Mouse (Mus musculus): ENCODE data around the gene Map6. TPM values are rescaled to one million over a fixed set of nuclear protein-coding genes. Genes with fewer than 3 reads are reported as not detected.
"Not testable (repeated sequence)": the region's sequence is repeated elsewhere in the genome, so short reads cannot be mapped to it uniquely, and the experiment has no call there.

The Map6 gene
- polyA plus RNA-seq, 1 experiment from 2014 or later, result 4.9 TPM

DNA sequence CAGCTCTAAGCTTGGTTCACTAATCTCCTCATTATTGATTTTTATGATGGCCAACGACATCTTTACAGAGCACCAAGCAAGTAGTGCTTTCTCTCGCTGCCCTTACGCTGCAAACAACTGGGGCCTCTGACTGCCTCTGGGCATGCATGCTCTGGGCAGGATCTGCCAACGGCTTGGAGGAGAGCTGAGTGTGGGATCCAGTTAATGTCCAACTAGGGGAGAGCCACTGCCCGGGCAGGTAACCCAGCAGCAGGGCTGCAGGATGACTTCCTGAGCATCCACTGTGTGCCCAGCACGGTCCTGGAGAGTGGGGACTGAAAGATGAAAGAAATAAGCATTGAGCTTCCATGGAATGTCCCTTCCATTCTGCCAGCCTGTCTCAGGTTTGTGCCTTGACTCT lies 99.5 kb downstream of the Map6 start:
- no peaks in the 10 kb centered on the region for H3K27me3 ChIP-seq (ENCODE audit: control insufficient read depth, insufficient read depth, low read length)
- ATAC-seq (ENCODE audit: insufficient number of reproducible peaks, insufficient read depth, low FRiP score, low read depth), result no peak
- H3K36me3 ChIP-seq (ENCODE audit: control insufficient read depth, insufficient read depth, low read length), result no peaks in the 10 kb centered on the region
- no peak overlapping the region for H3K4me3 ChIP-seq (ENCODE audit: low read depth, low read length)
- H3K9me3 ChIP-seq (ENCODE audit: control insufficient read depth, low read depth, low read length), result no peaks in the 10 kb centered on the region; the same call in 1 of the 2 replicates
- no peak overlapping the region for H3K9ac ChIP-seq (replicated peaks; ENCODE audit: low read depth, low read length)
- H3K4me2 ChIP-seq (replicated peaks; ENCODE audit: low read depth, low read length), result no peak overlapping the region
- WGBS, result 70% methylated on average over 6 of the region's 6 CpGs
- no peak overlapping the region for H3K27ac ChIP-seq (ENCODE audit: low read length)
- no peaks in the 10 kb centered on the region for H3K4me1 ChIP-seq (ENCODE audit: control insufficient read depth, insufficient read depth, low read length)

DNA sequence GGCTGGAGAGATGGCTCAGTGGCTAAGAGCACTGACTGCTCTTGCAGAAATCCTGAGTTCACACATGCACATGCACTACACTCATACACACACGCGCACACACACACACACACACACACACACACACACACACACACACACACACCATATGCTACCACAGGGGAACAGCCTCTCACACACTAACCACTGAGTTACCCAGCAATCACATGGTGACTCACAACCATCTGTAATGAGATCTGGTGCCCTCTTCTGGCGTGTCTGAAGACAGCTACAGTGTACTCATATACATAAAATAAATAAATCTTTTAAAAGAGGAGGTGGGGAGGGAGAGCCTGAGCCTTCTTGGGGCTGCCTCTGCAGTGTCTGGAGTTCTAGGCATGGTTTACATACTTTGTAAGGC lies 107.1 kb downstream of the Map6 start:
- H3K9me3 ChIP-seq (ENCODE audit: control insufficient read depth, low read depth, low read length); H3K27me3 ChIP-seq (ENCODE audit: control insufficient read depth, insufficient read depth, low read length); H3K4me1 ChIP-seq (ENCODE audit: control insufficient read depth, insufficient read depth, low read length); H3K4me2 ChIP-seq (replicated peaks; ENCODE audit: low read depth, low read length); H3K27ac ChIP-seq (ENCODE audit: low read length); H3K9ac ChIP-seq (replicated peaks; ENCODE audit: low read depth, low read length); H3K36me3 ChIP-seq (ENCODE audit: control insufficient read depth, insufficient read depth, low read length); ATAC-seq (ENCODE audit: insufficient number of reproducible peaks, insufficient read depth, low FRiP score, low read depth); H3K4me3 ChIP-seq (ENCODE audit: low read depth, low read length): not testable (repeated sequence)
- WGBS, result 58% methylated on average over 3 of the region's 3 CpGs

DNA sequence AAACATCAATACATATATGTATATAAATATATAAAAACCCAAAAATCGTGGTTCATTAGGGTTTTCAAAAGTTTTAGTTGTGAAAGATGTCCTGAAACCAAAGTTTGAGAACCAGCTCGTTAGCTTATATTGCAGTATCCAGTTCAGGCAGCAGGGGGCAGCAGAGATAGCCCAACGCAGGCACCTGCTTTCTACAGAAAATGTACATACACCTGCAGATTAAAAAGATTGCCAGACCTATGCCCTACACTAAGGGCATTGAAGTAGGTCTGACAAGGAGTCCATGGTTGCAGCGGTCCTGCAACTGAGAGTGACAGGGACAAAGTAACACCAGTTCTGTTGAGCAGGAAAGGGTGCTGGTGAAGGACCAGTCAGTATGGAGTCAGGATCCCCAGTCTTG lies 108.2 kb downstream of the Map6 start:
- H3K27me3 ChIP-seq (ENCODE audit: control insufficient read depth, insufficient read depth, low read length), result no peaks in the 10 kb centered on the region
- H3K9ac ChIP-seq (replicated peaks; ENCODE audit: low read depth, low read length), result no peak overlapping the region
- WGBS, result 5% methylated on average over 4 of the region's 4 CpGs
- ATAC-seq (ENCODE audit: insufficient number of reproducible peaks, insufficient read depth, low FRiP score, low read depth), result no peak
- no peaks in the 10 kb centered on the region for H3K36me3 ChIP-seq (ENCODE audit: control insufficient read depth, insufficient read depth, low read length)
- H3K4me3 ChIP-seq (ENCODE audit: low read depth, low read length), result no peak overlapping the region
- peaks cover 2% of the 10 kb centered on the region; the same call in 1 of the 2 replicates for H3K4me1 ChIP-seq (ENCODE audit: control insufficient read depth, insufficient read depth, low read length)
- H3K9me3 ChIP-seq (ENCODE audit: control insufficient read depth, low read depth, low read length), result no peaks in the 10 kb centered on the region
- H3K4me2 ChIP-seq (replicated peaks; ENCODE audit: low read depth, low read length), result no peak overlapping the region
- no peak overlapping the region for H3K27ac ChIP-seq (ENCODE audit: low read length)

DNA sequence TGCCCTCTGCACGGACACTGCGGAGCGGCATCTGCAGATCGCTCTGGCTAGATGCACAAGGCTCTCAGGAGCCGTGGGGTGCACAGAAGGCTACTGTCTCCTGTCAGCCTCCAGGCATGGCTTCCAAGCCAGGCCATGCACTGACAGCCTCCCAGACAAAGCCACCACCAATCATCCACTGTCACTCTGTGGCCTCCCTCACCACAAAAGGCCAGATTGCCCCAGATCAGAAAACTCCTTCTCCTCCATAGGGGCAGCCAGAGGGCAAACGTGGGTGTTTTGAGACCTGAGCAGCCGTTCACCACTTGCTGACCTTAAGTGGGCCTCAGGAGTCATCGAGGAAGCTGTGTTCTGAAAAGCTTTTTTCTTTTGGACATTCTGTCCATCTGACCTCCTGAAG lies 111.6 kb downstream of the Map6 start:
- H3K4me3 ChIP-seq (ENCODE audit: low read depth, low read length), result no peak overlapping the region
- H3K27ac ChIP-seq (ENCODE audit: low read length), result no peak overlapping the region
- H3K4me2 ChIP-seq (replicated peaks; ENCODE audit: low read depth, low read length), result no peak overlapping the region
- peaks cover 13% of the 10 kb centered on the region; the same call in 1 of the 2 replicates for H3K4me1 ChIP-seq (ENCODE audit: control insufficient read depth, insufficient read depth, low read length)
- 50% methylated on average over 8 of the region's 8 CpGs for WGBS
- no peak overlapping the region for H3K9ac ChIP-seq (replicated peaks; ENCODE audit: low read depth, low read length)
- no peaks in the 10 kb centered on the region for H3K27me3 ChIP-seq (ENCODE audit: control insufficient read depth, insufficient read depth, low read length)
- no peaks in the 10 kb centered on the region for H3K9me3 ChIP-seq (ENCODE audit: control insufficient read depth, low read depth, low read length)
- no peaks in the 10 kb centered on the region for H3K36me3 ChIP-seq (ENCODE audit: control insufficient read depth, insufficient read depth, low read length)
- ATAC-seq (ENCODE audit: insufficient number of reproducible peaks, insufficient read depth, low FRiP score, low read depth), result no peak

DNA sequence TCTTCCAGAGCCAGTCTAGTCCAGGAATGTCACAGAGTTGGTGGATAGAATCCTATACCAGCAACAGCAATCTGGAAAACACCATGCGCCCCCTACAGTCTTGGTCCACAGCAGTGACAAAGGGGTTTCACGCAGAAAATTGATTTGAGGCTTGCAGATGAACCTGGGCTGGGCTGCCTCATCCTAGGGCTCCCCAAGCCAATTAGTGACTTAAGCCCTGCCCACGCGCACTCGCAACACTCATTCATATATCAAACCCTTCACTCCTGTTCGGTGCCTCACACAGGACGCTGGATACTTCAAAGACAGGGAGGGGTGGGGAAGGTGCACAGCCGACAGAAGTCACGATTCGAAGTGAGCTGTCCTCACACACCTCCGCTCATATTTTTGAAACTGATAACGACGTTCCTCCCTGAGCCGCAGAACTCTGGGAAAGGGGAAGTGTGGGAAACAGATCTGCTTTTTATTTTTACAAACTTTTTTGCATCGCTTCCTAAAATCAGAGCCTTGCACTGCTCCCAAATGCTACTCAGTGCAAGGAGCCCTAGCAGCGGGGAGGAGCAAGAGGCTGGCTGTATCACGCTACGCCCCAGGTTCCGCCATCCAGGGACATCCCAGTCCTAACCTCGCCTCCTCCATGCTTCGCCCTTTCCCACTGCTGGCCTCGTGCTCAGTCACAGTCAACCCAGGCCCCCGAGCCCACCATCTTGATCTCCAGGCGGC lies 113.4 kb downstream of the Map6 start:
- Histone ChIP-seq H3K27ac (ENCODE audit: low read length) (peak overlapping the region; percentile 92), H3K4me2 (replicated peaks; ENCODE audit: low read depth, low read length) (peak overlapping the region; percentile 78), H3K9ac (replicated peaks; ENCODE audit: low read depth, low read length) (peak overlapping the region; percentile 39; the same call in 1 of the 2 replicates), H3K9me3 (ENCODE audit: control insufficient read depth, low read depth, low read length) (no peaks in the 10 kb centered on the region), H3K4me1 (ENCODE audit: control insufficient read depth, insufficient read depth, low read length) (peaks cover 23% of the 10 kb centered on the region; the same call in 1 of the 2 replicates), H3K36me3 (ENCODE audit: control insufficient read depth, insufficient read depth, low read length) (no peaks in the 10 kb centered on the region), H3K4me3 (ENCODE audit: low read depth, low read length) (peak overlapping the region; percentile 65), H3K27me3 (ENCODE audit: control insufficient read depth, insufficient read depth, low read length) (no peaks in the 10 kb centered on the region)
- WGBS, result under 1% methylated on average over 24 of the region's 24 CpGs
- peak; percentile 62 for ATAC-seq (ENCODE audit: insufficient number of reproducible peaks, insufficient read depth, low FRiP score, low read depth)

DNA sequence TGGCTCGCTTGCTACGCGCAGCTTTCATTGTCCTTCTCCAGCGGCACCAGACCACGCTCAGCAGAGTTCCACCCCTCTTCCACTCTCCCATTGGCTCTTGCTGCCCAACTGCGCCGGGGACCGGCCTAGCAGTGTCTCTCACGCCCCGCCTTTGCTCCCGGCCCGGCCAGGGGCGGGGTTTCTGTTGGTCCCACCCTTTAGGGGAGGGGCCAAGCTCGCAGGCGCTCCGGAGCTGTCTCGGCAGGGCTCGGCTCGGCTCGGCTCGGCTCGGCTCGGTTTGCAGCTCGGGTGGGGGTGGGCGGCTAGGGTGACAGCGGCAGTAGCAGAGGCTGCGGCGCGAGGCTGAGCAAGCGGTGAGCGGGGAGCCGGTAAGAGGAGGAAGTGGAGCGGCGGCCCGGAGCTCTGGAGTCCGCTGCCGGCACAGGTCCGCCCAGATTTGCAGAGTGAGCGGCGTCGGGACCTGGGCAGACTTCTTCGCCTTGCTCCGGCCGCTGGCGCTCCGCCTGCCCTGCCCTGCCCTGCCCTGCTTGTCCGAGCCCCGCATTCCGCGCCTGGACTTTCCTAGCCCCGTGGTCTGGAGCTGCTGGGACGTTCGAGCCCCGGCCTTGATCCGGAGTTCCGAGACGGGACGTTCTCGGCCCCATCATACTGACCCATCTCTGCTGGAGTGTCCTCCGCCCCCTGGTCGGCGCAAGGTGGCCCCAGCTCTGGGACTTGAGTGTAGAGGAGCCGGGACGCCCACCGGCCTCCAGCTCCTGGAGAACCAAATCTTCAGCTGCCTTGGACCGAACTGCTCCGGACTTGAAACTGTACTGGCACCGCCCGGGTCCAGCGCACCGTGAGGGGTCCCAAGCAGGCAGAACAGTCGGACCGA lies 114.2 kb downstream of the Map6 start, which contains the start of gene Gdpd5:
Gene Gdpd5 (plus strand): TSS at position 201 of the 874 bp plus-strand sequence.
- Histone ChIP-seq H3K27me3 (ENCODE audit: control insufficient read depth, insufficient read depth, low read length) (no peaks in the 10 kb centered on the region), H3K4me3 (ENCODE audit: low read depth, low read length) (peak within 1 kb of the TSS; percentile 65), H3K4me1 (ENCODE audit: control insufficient read depth, insufficient read depth, low read length) (peaks cover 23% of the 10 kb centered on the region; the same call in 1 of the 2 replicates), H3K27ac (ENCODE audit: low read length) (peak within 1 kb of the TSS; percentile 92), H3K36me3 (ENCODE audit: control insufficient read depth, insufficient read depth, low read length) (no peaks in the 10 kb centered on the region), H3K9ac (replicated peaks; ENCODE audit: low read depth, low read length) (peak within 1 kb of the TSS; percentile 68), H3K9me3 (ENCODE audit: control insufficient read depth, low read depth, low read length) (no peaks in the 10 kb centered on the region), H3K4me2 (replicated peaks; ENCODE audit: low read depth, low read length) (peak within 1 kb of the TSS; percentile 94)
- under 1% methylated on average over 72 of the region's 73 CpGs for WGBS
- ATAC-seq (ENCODE audit: insufficient number of reproducible peaks, insufficient read depth, low FRiP score, low read depth), result peak; percentile 97

DNA sequence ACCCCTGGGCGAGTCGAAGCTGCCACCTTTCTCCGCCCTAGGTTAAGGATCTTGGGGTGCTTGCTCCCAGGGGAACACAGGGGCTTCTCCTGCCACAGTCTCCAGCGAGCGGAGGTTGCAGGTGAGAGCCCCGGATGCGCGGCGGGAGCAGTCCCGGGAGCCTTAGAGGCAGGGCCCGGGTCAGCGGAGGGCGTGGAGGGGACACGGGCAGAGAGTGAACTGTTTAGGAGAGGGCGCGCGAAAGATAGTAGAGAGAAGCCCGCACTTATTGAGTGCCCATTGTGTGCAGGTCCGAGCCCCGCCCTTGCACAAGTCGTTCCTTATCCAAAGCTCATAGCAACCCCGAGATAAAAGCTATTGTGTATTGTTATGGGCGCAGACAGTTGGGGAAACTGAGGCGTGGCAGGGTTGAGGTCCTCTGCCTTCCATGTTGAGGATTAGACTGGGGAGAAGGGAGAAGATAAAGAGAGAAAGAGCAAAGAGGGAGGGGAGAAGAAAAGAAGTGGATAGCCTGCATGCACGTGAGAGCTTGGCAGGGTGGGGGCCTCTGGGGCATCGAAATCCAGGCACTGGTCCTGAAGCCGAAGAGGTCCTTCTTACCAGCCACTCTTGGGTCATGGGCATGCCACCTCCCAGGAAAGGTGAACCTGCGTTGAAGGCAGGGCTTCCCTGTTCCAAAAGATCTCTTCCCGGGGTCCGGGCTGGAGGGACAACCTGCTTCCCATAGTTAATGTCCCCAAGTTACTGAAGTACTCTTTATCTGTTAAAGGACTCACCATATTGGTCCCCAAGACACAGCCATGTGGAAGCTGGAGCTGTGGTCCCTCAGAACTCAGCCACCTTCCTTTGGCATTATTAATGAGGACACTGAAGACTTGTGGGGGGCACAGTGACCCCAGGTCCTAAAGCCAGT lies 115.1 kb downstream of the Map6 start:
- ATAC-seq (ENCODE audit: insufficient number of reproducible peaks, insufficient read depth, low FRiP score, low read depth), result no peak
- peak overlapping the region; percentile 94 for H3K4me2 ChIP-seq (replicated peaks; ENCODE audit: low read depth, low read length)
- 6% methylated on average over 30 of the region's 30 CpGs for WGBS
- no peaks in the 10 kb centered on the region for H3K9me3 ChIP-seq (ENCODE audit: control insufficient read depth, low read depth, low read length)
- H3K27me3 ChIP-seq (ENCODE audit: control insufficient read depth, insufficient read depth, low read length), result no peaks in the 10 kb centered on the region
- H3K4me3 ChIP-seq (ENCODE audit: low read depth, low read length), result peak overlapping the region; percentile 65
- peak overlapping the region; percentile 68 for H3K9ac ChIP-seq (replicated peaks; ENCODE audit: low read depth, low read length)
- H3K36me3 ChIP-seq (ENCODE audit: control insufficient read depth, insufficient read depth, low read length), result no peaks in the 10 kb centered on the region
- H3K27ac ChIP-seq (ENCODE audit: low read length), result peak overlapping the region; percentile 92
- H3K4me1 ChIP-seq (ENCODE audit: control insufficient read depth, insufficient read depth, low read length), result peaks cover 23% of the 10 kb centered on the region; the same call in 1 of the 2 replicates
